Mouse (Mus musculus) midbrain, postnatal 0 days (tissue): ENCODE data around the gene Sf3a1. TPM values are rescaled to one million over a fixed set of nuclear protein-coding genes. Genes with fewer than 3 reads are reported as not detected.
A peak's percentile ranks its signal among the peaks of the same experiment; 100 is the strongest.

ENCODE experiments used
- ATAC-seq: fragments of 200-750 bp; cut with Nextera tagmentation; 2 replicates; pipeline ENCODE4 v1.8.0; 2017; ENCODE audit warnings: moderate number of reproducible peaks, mild to moderate bottlenecking, moderate TSS enrichment, moderate library complexity; ENCODE audit not compliant: low FRiP score
- DNase-seq: peaks from one replicate; pipeline ENCODE4 v3.0.0-alpha.2; 2015; ENCODE audit warnings: low spot score
- H3K27ac ChIP-seq: fragments of 300-500 bp; sonication (generic); 2 replicates; pipeline ENCODE4 v1.5.1; 2014; ENCODE audit warnings: low read depth, mild to moderate bottlenecking, low read length, mixed read lengths
- H3K27me3 ChIP-seq: fragments of 300-500 bp; sonication (generic); 2 replicates; pipeline ENCODE4 v1.6.1; 2014; ENCODE audit warnings: low read length, control low read depth, mixed read lengths; ENCODE audit not compliant: insufficient read depth
- H3K36me3 ChIP-seq: fragments of 300-500 bp; sonication (generic); 2 replicates; pipeline ENCODE4 v1.6.1; 2014; ENCODE audit warnings: low read length, control low read depth, mixed read lengths; ENCODE audit not compliant: insufficient read depth
- H3K4me1 ChIP-seq: fragments of 300-500 bp; sonication (generic); 2 replicates; pipeline ENCODE4 v1.6.1; 2014; ENCODE audit warnings: mild to moderate bottlenecking, control low read depth, antibody characterized with exemption, low read length, mixed read lengths; ENCODE audit not compliant: insufficient read depth
- H3K4me2 ChIP-seq: fragments of 300-500 bp; sonication (generic); 2 replicates; pipeline ENCODE4 v1.6.1; 2014; ENCODE audit warnings: low read depth, mild to moderate bottlenecking, low read length, mixed read lengths; ENCODE audit not compliant: poor library complexity, severe bottlenecking
- H3K4me3 ChIP-seq: fragments of 300-500 bp; sonication (generic); 2 replicates; pipeline ENCODE4 v1.5.1; 2014; ENCODE audit warnings: low read depth, mild to moderate bottlenecking, low read length, moderate library complexity
- H3K9ac ChIP-seq: fragments of 300-500 bp; sonication (generic); replicated peaks from 2 replicates; pipeline ENCODE4 v1.6.1; 2014; ENCODE audit warnings: mild to moderate bottlenecking, low read length, moderate library complexity, mixed read lengths; ENCODE audit not compliant: poor library complexity, severe bottlenecking
- H3K9me3 ChIP-seq: fragments of 300-500 bp; sonication (generic); 2 replicates; pipeline ENCODE4 v1.6.1; 2016; ENCODE audit warnings: low read length, control low read depth
- CTCF ChIP-seq: IDR thresholded peaks from 2 replicates; pipeline ENCODE4 v1.5.1; 2016; ENCODE audit warnings: antibody characterized with exemption, mild to moderate bottlenecking
- WGBS: fragments of 180-500 bp; shearing (Covaris S2); extraction: QIAGEN DNeasy Blood & Tissue Kit; methylation state at CpG from one replicate; pipeline ENCODE4 v1.1.7; 2014; 5-methylcytosine and 5-hydroxymethylcytosine counted together
- polyA plus RNA-seq: library from polyadenylated mRNA; unstranded; fragments of >200 nt; fragmentation: Nextera tagmentation; extraction: Ambion mirVana; gene quantifications from 2 replicates; pipeline ENCODE4 v1.2.1, GENCODE M21; 2015
- total RNA-seq: library from RNA; depleted of rRNA; stranded (reverse); fragments of >200 nt; gene quantifications from 2 replicates; pipeline ENCODE4 v1.2.3, GENCODE M21; 2014

Sf3a1 gene
- total and polyA plus RNA-seq, 2 experiments from 2014 or later, result 37.3 to 49.6 TPM

DNA sequence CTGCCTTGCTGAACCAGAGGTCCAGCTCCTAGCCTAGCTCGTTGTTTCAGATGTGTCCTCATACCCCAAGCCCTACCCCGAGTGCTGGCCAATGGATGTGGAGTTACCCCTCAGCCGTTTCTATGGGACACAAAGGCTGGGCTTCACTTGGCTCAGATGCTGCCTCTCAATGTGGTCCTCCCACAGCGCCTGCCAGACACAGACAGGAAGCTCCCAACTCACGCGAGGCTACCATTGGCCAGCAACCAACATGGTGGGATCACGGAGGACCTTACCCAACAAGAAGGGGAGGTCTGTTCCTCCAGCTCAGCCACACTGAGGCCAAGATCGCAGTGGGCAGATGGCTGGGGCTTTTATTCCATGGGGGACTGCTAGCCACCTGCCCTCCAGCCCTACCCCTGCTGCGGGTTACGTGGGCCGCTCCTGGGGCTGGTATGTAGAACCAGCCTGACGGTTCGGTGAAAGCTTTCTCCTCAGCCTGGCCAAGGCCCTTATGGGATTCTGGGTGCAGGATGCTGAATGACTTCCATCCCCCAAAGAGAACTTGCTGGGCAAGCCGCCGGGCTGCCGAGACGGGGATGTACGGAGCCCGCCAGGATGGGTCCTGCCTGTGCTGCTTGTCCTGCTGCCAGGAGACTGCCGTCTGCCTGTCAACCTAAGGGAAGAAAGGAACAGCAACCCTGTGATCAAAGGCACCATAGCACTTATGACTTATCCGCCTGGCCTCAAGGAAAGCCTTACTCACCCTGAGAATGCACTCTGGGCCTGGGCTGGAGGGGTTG lies 16.7 kb upstream of the Sf3a1 start:
- Histone ChIP-seq H3K27ac (0 out of 2 replicates have a peak overlapping the region, but pooled peaks have one; percentile 47), H3K4me3 (no peak overlapping the region), H3K9me3 (no peaks in the 10 kb centered on the region), H3K27me3 (no peaks in the 10 kb centered on the region), H3K4me2 (no peak overlapping the region), H3K36me3 (peaks cover 47% of the 10 kb centered on the region), H3K9ac (no peak overlapping the region), H3K4me1 (no peaks in the 10 kb centered on the region)
- TF ChIP-seq CTCF, result no peak
- DNase-seq, result peak; percentile 82
- peak; percentile 70 for ATAC-seq
- 86% methylated on average over 21 of the region's 21 CpGs for WGBS

DNA sequence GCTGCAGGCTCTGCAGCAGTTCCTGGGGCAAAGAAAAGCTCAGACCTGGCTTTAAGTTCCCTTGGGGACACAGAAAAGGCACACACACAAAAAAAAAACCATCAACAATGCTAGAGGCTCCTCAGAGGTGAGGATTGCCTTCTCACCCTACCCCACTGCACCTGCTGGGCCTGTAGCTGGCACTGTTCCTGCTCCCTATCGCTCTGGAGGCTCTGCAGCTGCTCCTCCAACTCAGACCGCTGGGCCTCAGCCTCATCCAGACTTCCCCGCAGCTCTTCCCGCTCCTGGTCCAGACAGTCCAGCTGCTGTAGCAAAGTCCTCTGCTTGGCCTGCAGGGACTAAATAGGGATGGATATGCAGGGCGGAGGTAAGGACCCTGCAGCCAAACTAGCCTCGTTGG lies 13.8 kb upstream of the Sf3a1 start:
- Histone ChIP-seq H3K9me3 (no peaks in the 10 kb centered on the region), H3K4me3 (no peak overlapping the region)
- ATAC-seq, result no peak

DNA sequence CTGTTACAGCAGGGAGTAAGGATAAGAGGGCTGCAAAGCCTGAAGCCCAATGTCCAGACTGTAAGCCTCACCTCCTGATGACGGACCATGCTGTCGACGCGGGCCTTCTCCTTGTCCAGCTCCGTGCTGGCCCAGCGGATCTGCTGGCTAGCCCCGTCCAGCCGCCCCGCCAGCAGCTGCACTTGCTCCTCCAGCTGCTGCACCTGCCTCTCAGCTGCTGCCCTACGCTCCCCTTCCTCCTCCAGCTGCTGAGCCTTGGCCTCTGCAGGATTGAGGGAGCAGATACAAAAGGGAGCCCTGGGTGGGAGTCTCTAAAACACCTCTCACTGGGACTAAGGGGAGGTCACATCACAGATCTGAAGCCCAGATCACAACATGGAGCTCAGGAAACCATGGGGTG lies 13.1 kb upstream of the Sf3a1 start:
- Histone ChIP-seq H3K4me2 (no peak overlapping the region), H3K36me3 (peaks cover 35% of the 10 kb centered on the region), H3K9me3 (no peaks in the 10 kb centered on the region), H3K4me3 (no peak overlapping the region), H3K27ac (no peak overlapping the region), H3K27me3 (no peaks in the 10 kb centered on the region), H3K4me1 (no peaks in the 10 kb centered on the region), H3K9ac (no peak overlapping the region)
- DNase-seq (no peak), ATAC-seq (no peak)
- 81% methylated on average over 10 of the region's 10 CpGs for WGBS
- no peak for TF ChIP-seq CTCF

More for the DNA sequence above, 13.8 kb upstream of the Sf3a1 start:
- no peak for DNase-seq
- Histone ChIP-seq H3K36me3 (peaks cover 34% of the 10 kb centered on the region), H3K4me1 (no peaks in the 10 kb centered on the region), H3K9ac (no peak overlapping the region), H3K4me2 (no peak overlapping the region), H3K27ac (no peak overlapping the region), H3K27me3 (no peaks in the 10 kb centered on the region)
- WGBS, result 80% methylated on average over 6 of the region's 6 CpGs
- TF ChIP-seq CTCF, result no peak

DNA sequence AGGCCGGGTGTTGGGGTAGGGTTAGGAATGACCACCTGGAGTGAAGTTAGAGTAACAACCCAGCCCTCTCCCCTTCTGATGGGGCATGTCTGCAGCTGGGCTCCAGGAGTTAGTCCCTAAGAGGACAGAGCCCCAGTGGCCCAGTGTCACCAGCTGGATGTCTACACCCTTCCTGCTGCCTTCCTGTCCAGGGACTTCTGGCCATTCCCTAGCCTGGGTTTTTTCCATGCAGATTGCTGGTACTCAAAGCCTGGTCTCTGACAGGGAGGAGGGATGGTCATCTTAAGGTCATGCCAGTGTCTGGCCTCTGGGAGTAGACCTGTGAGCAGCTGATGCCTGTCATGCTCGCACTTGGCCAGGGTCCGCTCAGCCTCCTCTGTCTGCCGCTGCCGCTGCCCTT lies 12.0 kb upstream of the Sf3a1 start:
- no peak for TF ChIP-seq CTCF
- no peak overlapping the region for H3K4me3 ChIP-seq

DNA sequence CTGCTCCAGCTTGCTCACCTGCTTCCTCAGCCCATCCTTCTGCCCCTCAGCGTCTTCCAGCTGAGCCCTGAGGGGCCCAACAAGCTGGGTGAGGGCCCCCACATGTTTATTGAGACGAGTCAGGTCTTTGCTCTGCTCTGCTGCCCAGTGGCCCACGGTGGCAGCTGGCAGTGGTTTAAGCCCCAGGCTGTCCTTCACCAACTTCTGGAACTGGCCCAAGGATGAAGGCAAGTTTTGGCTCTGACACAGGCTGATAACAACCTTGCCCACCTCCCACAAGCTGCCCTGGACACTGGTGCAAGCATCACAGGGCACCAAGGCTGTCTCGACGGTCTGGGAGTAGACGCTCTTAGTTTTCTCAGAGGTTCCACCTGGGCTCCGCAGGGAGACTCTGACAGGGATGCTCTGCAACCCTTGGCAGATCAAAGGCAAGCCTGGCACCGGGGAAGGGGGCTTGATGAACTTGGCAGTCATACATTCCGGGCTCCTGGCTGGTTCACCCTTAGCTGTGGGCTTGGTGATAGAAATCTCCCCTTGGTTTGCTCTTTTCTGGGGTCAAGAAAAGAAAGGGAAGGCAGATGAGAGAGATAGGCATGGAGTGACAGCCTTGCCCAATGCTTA lies 11.5 kb upstream of the Sf3a1 start:
- DNase-seq (no peak), ATAC-seq (no peak)
- H3K4me2 ChIP-seq, result no peak overlapping the region
- no peak for TF ChIP-seq CTCF
- H3K27ac ChIP-seq, result no peak overlapping the region
- WGBS, result 82% methylated on average over 9 of the region's 9 CpGs
- H3K4me3 ChIP-seq, result no peak overlapping the region
- H3K27me3 ChIP-seq, result no peaks in the 10 kb centered on the region
- H3K4me1 ChIP-seq, result no peaks in the 10 kb centered on the region
- no peak overlapping the region for H3K9ac ChIP-seq
- peaks cover 21% of the 10 kb centered on the region for H3K36me3 ChIP-seq
- H3K9me3 ChIP-seq, result no peaks in the 10 kb centered on the region

More for the DNA sequence above, 12.0 kb upstream of the Sf3a1 start:
- Histone ChIP-seq H3K27ac (no peak overlapping the region), H3K36me3 (peaks cover 25% of the 10 kb centered on the region), H3K4me2 (no peak overlapping the region), H3K27me3 (no peaks in the 10 kb centered on the region), H3K9me3 (no peaks in the 10 kb centered on the region), H3K9ac (no peak overlapping the region), H3K4me1 (no peaks in the 10 kb centered on the region)
- WGBS, result 89% methylated on average over 5 of the region's 5 CpGs
- DNase-seq (no peak), ATAC-seq (no peak)

DNA sequence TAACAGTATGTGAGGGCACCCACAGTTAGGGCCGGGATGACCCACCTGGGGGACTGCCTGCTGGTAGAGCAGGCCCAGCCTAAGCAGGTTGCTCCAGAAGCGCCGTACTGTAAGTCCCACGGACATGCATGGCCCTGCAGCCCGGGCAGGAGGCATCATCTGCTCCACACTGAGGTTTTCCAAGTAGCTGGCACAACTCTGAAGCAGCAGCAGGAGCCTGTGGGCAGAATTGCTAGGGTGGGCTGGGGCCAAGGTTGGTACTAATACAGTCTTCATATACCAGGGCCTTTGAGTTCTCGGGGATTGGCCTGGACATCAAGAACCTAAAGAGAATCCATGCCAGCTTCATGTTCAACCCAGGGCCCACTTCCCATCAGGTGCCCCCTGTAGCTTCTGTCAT lies 10.3 kb upstream of the Sf3a1 start:
- H3K4me3 ChIP-seq, result no peak overlapping the region
- no peak for DNase-seq
- 90% methylated on average over 6 of the region's 6 CpGs for WGBS
- no peak overlapping the region for H3K27ac ChIP-seq
- no peak for TF ChIP-seq CTCF
- no peaks in the 10 kb centered on the region for H3K9me3 ChIP-seq
- no peak overlapping the region for H3K4me2 ChIP-seq
- no peak for ATAC-seq
- no peak overlapping the region for H3K9ac ChIP-seq
- peaks cover 19% of the 10 kb centered on the region for H3K36me3 ChIP-seq
- H3K4me1 ChIP-seq, result no peaks in the 10 kb centered on the region
- H3K27me3 ChIP-seq, result no peaks in the 10 kb centered on the region
